Mouse (Mus musculus) CD4-positive naive resting alpha-beta T cell, adult 57 days (primary cell): ENCODE results near the gene E330021D16Rik. TPM values are rescaled to one million over a fixed set of nuclear protein-coding genes. Genes with fewer than 3 reads are reported as not detected.

Source experiments
- total RNA-seq: library from RNA; stranded (reverse); gene quantifications from one replicate; pipeline ENCODE4 v1.2.4, GENCODE M21; 2023

Gene E330021D16Rik
- not detected for total RNA-seq

DNA sequence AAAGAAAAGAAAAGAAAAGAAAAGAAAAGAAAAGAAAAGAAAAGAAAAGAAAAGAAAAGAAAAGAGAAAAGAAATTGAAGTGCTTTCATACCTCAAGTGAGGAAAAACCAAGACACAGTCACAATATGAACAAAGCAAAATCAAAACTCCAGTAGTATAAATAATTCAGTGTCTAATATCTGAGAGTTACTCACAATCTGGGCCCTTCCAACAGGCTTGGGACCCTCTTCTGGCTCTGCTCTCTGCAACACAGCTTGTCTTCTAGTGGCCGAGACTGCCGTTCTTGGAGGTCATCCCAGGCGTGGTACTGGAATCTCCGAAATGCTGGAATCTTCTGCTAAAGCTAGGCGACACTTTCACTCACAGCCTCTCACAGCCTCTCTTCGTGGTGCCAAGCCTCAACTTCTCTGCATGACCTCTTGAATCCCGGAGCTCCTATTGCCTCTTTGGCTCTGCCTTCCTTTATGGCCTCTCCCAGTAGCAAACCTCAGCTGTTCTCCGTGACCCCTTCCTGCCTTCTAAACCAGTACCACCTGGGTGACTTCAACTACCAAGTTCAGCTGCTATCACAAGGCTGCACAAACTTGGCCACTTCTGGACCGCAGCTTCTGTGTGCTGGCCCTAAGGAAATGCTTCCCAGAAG, at the start of gene E330021D16Rik:
Gene E330021D16Rik, minus strand, starts transcription at position 437 of the 643 bp plus-strand sequence.

Other genes starting within 250 kb of the E330021D16Rik start
- gene Grin2b, start 242.1 kb downstream of the E330021D16Rik start, total RNA-seq = not detected
- not detected for gene Gm8994, start 88.0 kb downstream of the E330021D16Rik start, total RNA-seq
- 221 TPM for gene Atf7ip, start 90.6 kb upstream of the E330021D16Rik start, total RNA-seq
- gene Plbd1, start 246.4 kb upstream of the E330021D16Rik start, total RNA-seq = 12.4 TPM